Mouse (Mus musculus) urinary bladder, postnatal 36 days (tissue): ENCODE data around the gene Denr.

Experiments used
- DNase-seq, 2 experiments: peaks; one replicate each; pipeline ENCODE4 v3.0.0; 2022; ENCODE audit warnings: low spot score in 2 of 2, mixed read lengths in 1 of 2

Denr gene

GRCm38 (mm10) chr5:123969216-123969615 lies 62.2 kb downstream of the Denr start:
- no peak for DNase-seq

GRCm38 (mm10) chr5:123970576-123970975 lies 63.6 kb downstream of the Denr start:
- DNase-seq = no peak

- no peak for DNase-seq
These were observed 65.5 kb downstream of the Denr start for GRCm38 (mm10) chr5:123972453-123972852.

- DNase-seq = peak; percentile 69 to 83
These were observed 66.6 kb downstream of the Denr start, which contains the start of gene Hip1r for GRCm38 (mm10) chr5:123973299-123974178. Gene Hip1r (plus strand): TSS chr5:123973628.

- no peak for DNase-seq
These were observed 67.2 kb downstream of the Denr start for GRCm38 (mm10) chr5:123974179-123974485.

DNA sequence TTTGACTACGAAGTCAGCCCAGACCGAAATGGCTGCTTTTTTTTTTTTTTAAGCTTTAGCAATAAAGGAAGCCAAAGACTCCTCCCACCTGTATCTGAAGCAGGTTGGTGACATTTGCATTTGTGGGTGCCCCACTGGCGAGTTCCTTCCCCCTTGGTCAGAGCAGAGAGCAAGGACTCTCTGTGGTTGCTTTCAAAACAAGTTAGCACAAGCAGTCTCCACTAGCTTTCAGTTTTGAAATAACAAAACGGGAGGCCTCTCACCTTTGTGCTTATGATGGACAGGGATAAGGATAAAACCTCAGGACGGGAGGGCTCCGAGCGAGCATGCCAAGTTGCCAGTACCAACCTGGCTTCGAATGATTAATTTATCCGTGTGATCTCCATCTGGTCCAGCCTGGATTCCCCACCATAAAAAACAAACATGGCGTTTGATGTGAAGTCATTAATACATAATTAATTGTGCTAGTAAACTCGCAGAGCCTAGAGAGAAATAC lies 67.7 kb downstream of the Denr start:
- peak in 1 of 2 experiments; percentile 59 for DNase-seq

DNA sequence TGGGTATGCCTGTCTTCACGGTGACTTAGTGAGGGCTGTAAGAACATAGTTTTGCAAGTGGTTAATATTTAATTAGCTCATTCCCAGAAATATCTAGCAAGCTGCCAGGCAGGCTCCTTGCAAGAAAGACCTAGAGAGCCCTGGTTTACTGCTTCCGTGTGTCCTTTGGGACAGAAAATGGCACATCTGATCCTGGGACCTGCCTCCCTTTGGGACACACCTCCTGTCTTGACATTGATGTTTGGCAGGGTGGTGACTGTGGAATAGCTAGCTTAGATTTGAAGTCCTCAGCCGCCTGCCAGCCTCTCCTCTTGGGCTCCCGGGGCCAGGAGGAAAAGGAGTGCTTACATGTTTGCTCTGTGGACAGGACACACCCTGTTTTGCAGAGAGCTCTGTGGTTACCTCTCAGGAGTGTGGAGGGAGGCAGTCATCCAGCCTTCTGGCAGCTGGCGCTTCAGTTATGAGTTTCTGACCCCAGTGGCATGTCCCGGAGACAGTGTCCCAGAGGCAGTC lies 68.7 kb downstream of the Denr start:
- DNase-seq = peak in 1 of 2 experiments; percentile 44

GRCm38 (mm10) chr5:123977231-123977630 lies 70.3 kb downstream of the Denr start:
- DNase-seq = no peak

- no peak for DNase-seq
These were observed 71.2 kb downstream of the Denr start for GRCm38 (mm10) chr5:123978131-123978530.
